Mouse (Mus musculus): ENCODE measurements around the gene Fastkd2. TPM values are rescaled to one million over a fixed set of nuclear protein-coding genes. Genes with fewer than 3 reads are reported as not detected.
A peak's percentile ranks its signal among the peaks of the same experiment; 100 is the strongest.

Gene Fastkd2
- polyA plus RNA-seq, 1 experiment from 2014 or later, result 54.8 TPM

DNA sequence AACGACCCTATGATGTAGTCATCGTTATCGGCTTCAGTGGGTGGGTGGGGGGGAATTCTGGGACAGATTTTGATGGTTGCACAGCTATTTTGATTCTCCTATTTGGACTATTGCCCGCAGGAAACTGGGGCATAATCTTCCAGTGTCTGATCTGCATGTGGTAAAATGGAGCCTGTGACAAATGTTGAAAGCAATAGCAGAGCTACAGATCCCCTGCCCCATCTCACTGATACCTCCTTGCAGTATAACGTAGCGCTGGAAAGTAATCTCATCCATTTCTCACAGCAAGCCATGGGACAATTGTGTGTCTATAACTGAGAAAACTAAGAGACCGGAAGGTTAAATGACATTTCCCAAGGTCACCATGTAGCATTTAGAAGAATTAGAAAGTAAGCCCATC is 34.0 kb downstream of the Fastkd2 start:
- 90% methylated on average over 7 of the region's 7 CpGs for WGBS

DNA sequence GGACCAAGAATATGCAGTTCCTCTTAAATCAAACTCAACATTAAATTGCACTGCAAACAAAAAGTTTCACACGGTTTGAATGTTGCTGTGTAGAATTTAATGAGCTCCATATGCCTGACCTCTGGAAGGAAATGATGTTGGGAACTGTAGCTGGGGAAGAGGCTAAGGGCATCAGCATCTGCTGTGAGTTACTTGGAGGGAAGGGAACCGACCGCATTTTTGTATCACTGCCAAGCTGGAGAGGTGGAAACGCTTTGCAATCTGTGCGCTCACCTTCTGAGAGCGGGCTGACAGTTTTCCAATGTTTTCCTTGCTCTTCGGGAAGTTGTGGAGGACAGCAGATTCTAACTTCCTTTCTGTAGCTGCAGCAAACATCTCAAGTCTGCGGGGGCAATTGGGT is 37.7 kb downstream of the Fastkd2 start:
- no peaks in the 10 kb centered on the region for H3K9me3 ChIP-seq (ENCODE audit: low read length)
- no peak for ATAC-seq (ENCODE audit: low FRiP score, low TSS enrichment)

More for the DNA sequence above, 34.0 kb downstream of the Fastkd2 start:
- no peaks in the 10 kb centered on the region for H3K9me3 ChIP-seq (ENCODE audit: low read length)
- H3K4me3 ChIP-seq (ENCODE audit: low read length), result no peak overlapping the region
- no peaks in the 10 kb centered on the region for H3K27me3 ChIP-seq (ENCODE audit: insufficient read depth, low read length)
- H3K4me1 ChIP-seq (ENCODE audit: insufficient read depth, low read length), result peaks cover 6% of the 10 kb centered on the region; the same call in 1 of the 2 replicates
- H3K27ac ChIP-seq (ENCODE audit: low read length), result no peak overlapping the region
- no peaks in the 10 kb centered on the region for H3K36me3 ChIP-seq (ENCODE audit: insufficient read depth, low read length)
- ATAC-seq (ENCODE audit: low FRiP score, low TSS enrichment), result no peak
- no peak overlapping the region for H3K9ac ChIP-seq (replicated peaks; ENCODE audit: low read length)
- H3K4me2 ChIP-seq (replicated peaks; ENCODE audit: low read depth, low read length), result no peak overlapping the region

DNA sequence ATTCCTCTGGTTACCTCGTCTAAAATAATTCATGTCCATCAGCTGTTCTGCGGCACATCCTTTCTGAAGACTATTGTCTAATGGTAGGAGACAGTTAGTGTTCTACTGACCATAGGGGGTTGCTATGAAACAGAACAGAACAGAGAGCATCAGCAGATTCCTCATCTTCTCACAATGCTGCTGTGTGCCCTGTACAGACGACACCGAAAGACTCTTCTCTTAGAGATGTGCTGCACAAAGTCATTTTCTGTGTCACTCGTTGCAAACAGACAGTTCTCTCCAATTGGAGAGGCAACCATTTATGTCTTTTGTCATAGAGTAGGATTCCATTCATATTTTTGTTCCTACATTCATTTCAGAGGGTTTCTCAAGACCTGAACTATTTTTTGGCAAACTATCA is 38.8 kb downstream of the Fastkd2 start, which contains the start of gene 4933402D24Rik:
Gene 4933402D24Rik, minus strand, starts transcription at position 101 of the 400 bp plus-strand sequence.
- no peak for ATAC-seq (ENCODE audit: low FRiP score, low TSS enrichment)
- H3K27ac ChIP-seq (ENCODE audit: low read length), result no peak within 1 kb of the TSS
- H3K4me3 ChIP-seq (ENCODE audit: low read length), result no peak within 1 kb of the TSS
- no peaks in the 10 kb centered on the region for H3K9me3 ChIP-seq (ENCODE audit: low read length)
- H3K4me2 ChIP-seq (replicated peaks; ENCODE audit: low read depth, low read length), result no peak within 1 kb of the TSS
- no peaks in the 10 kb centered on the region for H3K4me1 ChIP-seq (ENCODE audit: insufficient read depth, low read length)
- H3K9ac ChIP-seq (replicated peaks; ENCODE audit: low read length), result no peak within 1 kb of the TSS
- 78% methylated on average over 5 of the region's 5 CpGs for WGBS
- no peaks in the 10 kb centered on the region for H3K27me3 ChIP-seq (ENCODE audit: insufficient read depth, low read length)
- H3K36me3 ChIP-seq (ENCODE audit: insufficient read depth, low read length), result no peaks in the 10 kb centered on the region

More for the DNA sequence above, 37.7 kb downstream of the Fastkd2 start:
- no peak overlapping the region for H3K4me3 ChIP-seq (ENCODE audit: low read length)
- no peaks in the 10 kb centered on the region for H3K36me3 ChIP-seq (ENCODE audit: insufficient read depth, low read length)
- H3K9ac ChIP-seq (replicated peaks; ENCODE audit: low read length), result no peak overlapping the region
- H3K4me1 ChIP-seq (ENCODE audit: insufficient read depth, low read length), result peaks cover 4% of the 10 kb centered on the region; the same call in 1 of the 2 replicates
- no peak overlapping the region for H3K4me2 ChIP-seq (replicated peaks; ENCODE audit: low read depth, low read length)
- H3K27me3 ChIP-seq (ENCODE audit: insufficient read depth, low read length), result no peaks in the 10 kb centered on the region
- WGBS, result 48% methylated on average over 8 of the region's 8 CpGs
- 0 out of 2 replicates have a peak overlapping the region, but pooled peaks have one; percentile 15 for H3K27ac ChIP-seq (ENCODE audit: low read length)

DNA sequence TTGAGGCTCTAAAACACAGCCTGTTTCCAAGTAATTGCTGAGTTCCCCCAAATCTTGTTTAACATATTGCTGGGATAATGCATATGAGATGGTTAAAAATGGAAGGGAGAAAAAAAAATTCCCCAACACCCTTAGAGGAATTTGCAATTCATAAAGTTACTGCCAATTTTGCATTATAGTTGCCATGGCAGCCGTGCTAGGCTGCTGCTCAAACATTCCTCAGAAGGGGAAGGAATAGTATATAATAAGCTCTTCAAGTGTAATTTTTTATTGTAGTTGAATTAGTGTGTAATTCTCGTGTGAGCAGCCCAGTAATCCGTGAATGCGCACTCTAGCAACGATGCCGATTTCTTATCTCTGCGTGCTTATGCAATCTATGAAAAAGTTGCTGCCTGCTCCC is 39.9 kb downstream of the Fastkd2 start:
- no peak for ATAC-seq (ENCODE audit: low FRiP score, low TSS enrichment)
- 66% methylated on average over 7 of the region's 7 CpGs for WGBS

DNA sequence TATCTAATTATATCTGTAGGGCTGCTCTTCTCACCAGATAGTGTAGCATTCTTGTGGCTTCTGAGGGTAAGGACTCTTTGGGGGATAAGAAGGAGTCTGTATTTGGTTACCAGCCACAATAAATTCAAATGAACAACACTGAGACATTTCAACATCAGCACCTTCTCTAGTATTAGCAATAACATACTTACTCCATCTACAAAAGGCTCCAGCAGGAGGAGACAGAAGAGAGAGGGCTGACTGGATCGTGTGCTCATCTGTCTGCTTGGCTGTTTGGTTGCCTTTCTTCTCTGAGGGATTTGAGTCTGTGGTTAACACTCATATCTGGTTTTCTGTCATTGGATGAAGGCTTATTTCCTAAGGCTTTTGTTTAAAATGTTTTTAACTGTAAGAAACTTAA is 46.0 kb downstream of the Fastkd2 start:
- H3K4me1 ChIP-seq (ENCODE audit: insufficient read depth, low read length), result no peaks in the 10 kb centered on the region
- no peak for ATAC-seq (ENCODE audit: low FRiP score, low TSS enrichment)
- H3K36me3 ChIP-seq (ENCODE audit: insufficient read depth, low read length), result no peaks in the 10 kb centered on the region
- 26% methylated on average over 1 of the region's 1 CpGs for WGBS
- H3K4me3 ChIP-seq (ENCODE audit: low read length), result no peak overlapping the region
- H3K9ac ChIP-seq (replicated peaks; ENCODE audit: low read length), result no peak overlapping the region
- H3K9me3 ChIP-seq (ENCODE audit: low read length), result no peaks in the 10 kb centered on the region
- no peak overlapping the region for H3K4me2 ChIP-seq (replicated peaks; ENCODE audit: low read depth, low read length)
- H3K27me3 ChIP-seq (ENCODE audit: insufficient read depth, low read length), result no peaks in the 10 kb centered on the region
- no peak overlapping the region for H3K27ac ChIP-seq (ENCODE audit: low read length)

More for the DNA sequence above, 39.9 kb downstream of the Fastkd2 start:
- no peaks in the 10 kb centered on the region for H3K4me1 ChIP-seq (ENCODE audit: insufficient read depth, low read length)
- H3K36me3 ChIP-seq (ENCODE audit: insufficient read depth, low read length), result no peaks in the 10 kb centered on the region
- no peaks in the 10 kb centered on the region for H3K9me3 ChIP-seq (ENCODE audit: low read length)
- H3K27me3 ChIP-seq (ENCODE audit: insufficient read depth, low read length), result no peaks in the 10 kb centered on the region
- H3K4me2 ChIP-seq (replicated peaks; ENCODE audit: low read depth, low read length), result no peak overlapping the region
- H3K4me3 ChIP-seq (ENCODE audit: low read length), result no peak overlapping the region
- no peak overlapping the region for H3K27ac ChIP-seq (ENCODE audit: low read length)
- H3K9ac ChIP-seq (replicated peaks; ENCODE audit: low read length), result no peak overlapping the region

DNA sequence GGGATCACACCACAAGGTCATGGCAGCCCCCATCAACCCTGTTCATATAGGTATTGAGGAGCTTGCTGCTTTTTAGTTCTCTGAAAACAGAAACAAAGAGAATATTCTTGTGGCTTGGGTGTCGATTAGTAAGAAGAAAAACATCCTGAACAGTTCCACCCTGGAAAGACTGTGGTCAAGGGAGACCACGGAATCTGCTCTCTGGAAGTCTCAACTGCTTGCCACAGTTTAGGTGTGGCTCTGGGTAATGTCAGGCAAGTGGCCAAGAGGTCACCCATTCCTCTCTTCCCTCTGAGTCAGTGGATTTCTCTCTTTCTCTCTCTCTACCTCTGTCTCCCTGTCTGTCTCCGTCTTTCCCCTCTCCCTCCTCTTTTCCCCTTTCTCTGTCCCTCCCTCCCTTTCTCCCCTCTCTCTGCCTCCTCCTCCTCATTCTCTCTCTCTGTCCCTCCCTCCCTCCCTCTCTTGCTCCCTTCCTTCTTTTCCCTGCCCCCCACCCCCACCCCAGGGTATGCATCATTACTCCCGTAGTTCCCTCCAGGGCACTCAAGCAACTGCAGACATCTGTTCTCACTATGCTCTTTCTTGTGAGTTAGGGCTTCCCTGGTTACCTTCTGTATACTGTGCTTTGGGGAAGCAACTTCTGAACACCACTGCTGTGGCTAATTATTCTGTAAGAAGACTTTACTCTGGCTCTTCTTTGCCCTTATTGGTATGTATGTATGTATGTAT is 46.7 kb downstream of the Fastkd2 start:
- Histone ChIP-seq H3K36me3 (ENCODE audit: insufficient read depth, low read length) (no peaks in the 10 kb centered on the region), H3K9ac (replicated peaks; ENCODE audit: low read length) (no peak overlapping the region)

DNA sequence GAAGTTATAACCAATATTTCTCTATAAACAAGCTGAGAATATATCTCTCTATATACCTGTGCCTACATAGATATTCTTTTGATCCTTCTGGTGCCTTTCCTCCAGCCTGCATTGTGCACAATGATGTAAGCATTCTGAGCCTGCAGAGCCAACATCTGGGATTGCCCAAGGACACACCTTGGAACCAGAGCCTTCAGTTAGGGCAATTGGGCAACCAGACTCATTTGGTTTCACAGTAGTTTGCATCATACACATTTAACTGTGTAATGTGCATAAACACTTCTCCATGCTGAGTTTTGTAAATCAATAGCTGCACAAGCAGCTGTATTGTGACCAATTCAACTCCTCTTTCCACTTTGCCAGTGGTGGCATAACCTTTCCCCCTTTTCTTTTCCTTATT is 63.9 kb downstream of the Fastkd2 start:
- no peaks in the 10 kb centered on the region for H3K4me1 ChIP-seq (ENCODE audit: insufficient read depth, low read length)
- no peak overlapping the region for H3K27ac ChIP-seq (ENCODE audit: low read length)
- no peak overlapping the region for H3K9ac ChIP-seq (replicated peaks; ENCODE audit: low read length)
- ATAC-seq (ENCODE audit: low FRiP score, low TSS enrichment), result no peak
- no peaks in the 10 kb centered on the region for H3K36me3 ChIP-seq (ENCODE audit: insufficient read depth, low read length)
- H3K9me3 ChIP-seq (ENCODE audit: low read length), result no peaks in the 10 kb centered on the region
- no peaks in the 10 kb centered on the region for H3K27me3 ChIP-seq (ENCODE audit: insufficient read depth, low read length)
- no peak overlapping the region for H3K4me2 ChIP-seq (replicated peaks; ENCODE audit: low read depth, low read length)
- no peak overlapping the region for H3K4me3 ChIP-seq (ENCODE audit: low read length)

More for the DNA sequence above, 46.7 kb downstream of the Fastkd2 start:
- Histone ChIP-seq H3K4me2 (replicated peaks; ENCODE audit: low read depth, low read length) (no peak overlapping the region), H3K27me3 (ENCODE audit: insufficient read depth, low read length) (no peaks in the 10 kb centered on the region), H3K4me1 (ENCODE audit: insufficient read depth, low read length) (no peaks in the 10 kb centered on the region), H3K4me3 (ENCODE audit: low read length) (no peak overlapping the region), H3K9me3 (ENCODE audit: low read length) (no peaks in the 10 kb centered on the region), H3K27ac (ENCODE audit: low read length) (no peak overlapping the region)
- no peak for ATAC-seq (ENCODE audit: low FRiP score, low TSS enrichment)
- WGBS, result 37% methylated on average over 4 of the region's 4 CpGs

Other genes with a start within 250 kb of the Fastkd2 start
- gene Gm39653, start 114.6 kb upstream of the Fastkd2 start, polyA plus RNA-seq (2015; fragmentation: Nextera tagmentation; extraction: Ambion mirVana), result not detected in 2 replicates
- gene Dytn, start 43.7 kb upstream of the Fastkd2 start, polyA plus RNA-seq (2015; fragmentation: Nextera tagmentation; extraction: Ambion mirVana), result not detected in 2 replicates
- gene Mdh1b, start 296 bp upstream of the Fastkd2 start, polyA plus RNA-seq (2015; fragmentation: Nextera tagmentation; extraction: Ambion mirVana), result 0.10 and 0.11 TPM in 2 replicates
- gene 4933402D24Rik, start 38.7 kb downstream of the Fastkd2 start, polyA plus RNA-seq (2015; fragmentation: Nextera tagmentation; extraction: Ambion mirVana), result not detected in 2 replicates